Mouse (Mus musculus) kidney, embryonic 14.5 days (tissue): ENCODE results near the gene Rap1gds1. TPM values are rescaled to one million over a fixed set of nuclear protein-coding genes. Genes with fewer than 3 reads are reported as not detected.

Experiments used
- ATAC-seq: fragments of 200-750 bp; cut with Nextera tagmentation; 2 replicates; pipeline ENCODE4 v1.8.0; 2017; ENCODE audit warnings: moderate number of reproducible peaks, mild to moderate bottlenecking, moderate TSS enrichment, moderate library complexity; ENCODE audit not compliant: low FRiP score, low TSS enrichment
- H3K27ac ChIP-seq: fragments of 300-500 bp; sonication (generic); 2 replicates; pipeline ENCODE4 v1.5.1; 2014; ENCODE audit warnings: low read depth, mild to moderate bottlenecking, low read length, moderate library complexity, mixed read lengths
- H3K27me3 ChIP-seq: fragments of 300-500 bp; sonication (generic); 2 replicates; pipeline ENCODE4 v1.6.1; 2014; ENCODE audit warnings: mild to moderate bottlenecking, low read length; ENCODE audit not compliant: control insufficient read depth, insufficient read depth
- H3K36me3 ChIP-seq: fragments of 300-500 bp; sonication (generic); 2 replicates; pipeline ENCODE4 v1.6.1; 2014; ENCODE audit warnings: low read length, mixed read lengths; ENCODE audit not compliant: control insufficient read depth, insufficient read depth
- H3K4me1 ChIP-seq: fragments of 300-500 bp; sonication (generic); 2 replicates; pipeline ENCODE4 v1.6.1; 2014; ENCODE audit warnings: low read length, mixed read lengths; ENCODE audit not compliant: control insufficient read depth, insufficient read depth
- H3K4me2 ChIP-seq: fragments of 300-500 bp; sonication (generic); replicated peaks from 2 replicates; pipeline ENCODE4 v1.6.1; 2014; ENCODE audit warnings: low read depth, mild to moderate bottlenecking, low read length
- H3K4me3 ChIP-seq: fragments of 300-500 bp; sonication (generic); 2 replicates; pipeline ENCODE4 v1.5.1; 2014; ENCODE audit warnings: mild to moderate bottlenecking, low read length
- H3K9ac ChIP-seq: fragments of 300-500 bp; sonication (generic); 2 replicates; pipeline ENCODE4 v1.6.1; 2014; ENCODE audit warnings: low read depth, mild to moderate bottlenecking, low read length, moderate library complexity
- H3K9me3 ChIP-seq: fragments of 300-500 bp; sonication (generic); 2 replicates; pipeline ENCODE4 v1.6.1; 2016; ENCODE audit warnings: low read length; ENCODE audit not compliant: control insufficient read depth
- WGBS: fragments of 180-500 bp; shearing (Covaris S2); extraction: QIAGEN DNeasy Blood & Tissue Kit; methylation state at CpG from one replicate; pipeline ENCODE4 v1.1.7; 2014; 5-methylcytosine and 5-hydroxymethylcytosine counted together
- polyA plus RNA-seq: library from polyadenylated mRNA; unstranded; fragments of >200 nt; fragmentation: Nextera tagmentation; extraction: Ambion mirVana; gene quantifications from 2 replicates; pipeline ENCODE4 v1.2.1, GENCODE M21; 2014

Rap1gds1 gene
- polyA plus RNA-seq, 1 experiment from 2014 or later, result 62.3 TPM

GRCm38 (mm10) chr3:138991367-138991766 lies 83.6 kb downstream of the Rap1gds1 start:
- no peak for ATAC-seq
- H3K9ac ChIP-seq, result no peak overlapping the region
- H3K4me1 ChIP-seq, result no peaks in the 10 kb centered on the region
- H3K27me3 ChIP-seq, result no peaks in the 10 kb centered on the region
- 0 out of 2 replicates have a peak, but pooled peaks cover 3% of the 10 kb centered on the region for H3K36me3 ChIP-seq
- WGBS, result 85% methylated on average over 1 of the region's 1 CpGs
- peaks cover 3% of the 10 kb centered on the region; the same call in 1 of the 2 replicates for H3K9me3 ChIP-seq
- no peak overlapping the region for H3K27ac ChIP-seq
- H3K4me2 ChIP-seq, result no peak overlapping the region
- no peak overlapping the region for H3K4me3 ChIP-seq

GRCm38 (mm10) chr3:138989141-138989540 lies 85.9 kb downstream of the Rap1gds1 start:
- Histone ChIP-seq H3K4me3 (no peak overlapping the region), H3K4me2 (no peak overlapping the region), H3K4me1 (no peaks in the 10 kb centered on the region), H3K27me3 (no peaks in the 10 kb centered on the region), H3K9me3 (peaks cover 3% of the 10 kb centered on the region; the same call in 1 of the 2 replicates), H3K9ac (no peak overlapping the region), H3K27ac (no peak overlapping the region), H3K36me3 (no peaks in the 10 kb centered on the region)
- WGBS, result 92% methylated on average over 7 of the region's 7 CpGs
- ATAC-seq, result no peak

- no peak for ATAC-seq
- Histone ChIP-seq H3K36me3 (no peaks in the 10 kb centered on the region), H3K9me3 (peaks cover 3% of the 10 kb centered on the region; the same call in 1 of the 2 replicates), H3K27me3 (no peaks in the 10 kb centered on the region), H3K4me3 (no peak overlapping the region), H3K27ac (no peak overlapping the region), H3K4me2 (no peak overlapping the region), H3K9ac (no peak overlapping the region), H3K4me1 (no peaks in the 10 kb centered on the region)
- 96% methylated on average over 5 of the region's 5 CpGs for WGBS
Measured at GRCm38 (mm10) chr3:138988004-138988403, 87.0 kb downstream of the Rap1gds1 start.

- no peaks in the 10 kb centered on the region for H3K27me3 ChIP-seq
- WGBS, result 93% methylated on average over 6 of the region's 6 CpGs
- H3K27ac ChIP-seq, result no peak overlapping the region
- no peak overlapping the region for H3K9ac ChIP-seq
- H3K4me3 ChIP-seq, result no peak overlapping the region
- peaks cover 3% of the 10 kb centered on the region; the same call in 1 of the 2 replicates for H3K36me3 ChIP-seq
- no peak for ATAC-seq
- H3K4me2 ChIP-seq, result no peak overlapping the region
- H3K4me1 ChIP-seq, result no peaks in the 10 kb centered on the region
- peaks cover under 1% of the 10 kb centered on the region; the same call in 1 of the 2 replicates for H3K9me3 ChIP-seq
Measured at GRCm38 (mm10) chr3:138982249-138982648, 92.8 kb downstream of the Rap1gds1 start.

- no peaks in the 10 kb centered on the region for H3K27me3 ChIP-seq
- WGBS, result 94% methylated on average over 1 of the region's 1 CpGs
- H3K9me3 ChIP-seq, result no peaks in the 10 kb centered on the region
- no peak overlapping the region for H3K4me2 ChIP-seq
- ATAC-seq, result no peak
- H3K4me1 ChIP-seq, result no peaks in the 10 kb centered on the region
- no peak overlapping the region for H3K4me3 ChIP-seq
- H3K9ac ChIP-seq, result no peak overlapping the region
- no peak overlapping the region for H3K27ac ChIP-seq
- H3K36me3 ChIP-seq, result peaks cover 3% of the 10 kb centered on the region; the same call in 1 of the 2 replicates
Measured at GRCm38 (mm10) chr3:138977413-138977812, 97.6 kb downstream of the Rap1gds1 start.

GRCm38 (mm10) chr3:138967627-138968026 lies 107.4 kb downstream of the Rap1gds1 start:
- WGBS, result 60% methylated on average over 9 of the region's 9 CpGs
- peak; percentile 76; the same call in 1 of the 2 replicates for ATAC-seq
- Histone ChIP-seq H3K9ac (no peak overlapping the region), H3K4me2 (no peak overlapping the region), H3K27ac (no peak overlapping the region), H3K27me3 (no peaks in the 10 kb centered on the region), H3K4me3 (no peak overlapping the region), H3K36me3 (peaks cover 8% of the 10 kb centered on the region), H3K4me1 (no peaks in the 10 kb centered on the region), H3K9me3 (no peaks in the 10 kb centered on the region)

GRCm38 (mm10) chr3:138958527-138958926 lies 116.5 kb downstream of the Rap1gds1 start:
- ATAC-seq, result no peak
- peaks cover 42% of the 10 kb centered on the region for H3K36me3 ChIP-seq
- H3K4me2 ChIP-seq, result no peak overlapping the region
- H3K27ac ChIP-seq, result no peak overlapping the region
- no peaks in the 10 kb centered on the region for H3K4me1 ChIP-seq
- 94% methylated on average over 8 of the region's 8 CpGs for WGBS
- H3K27me3 ChIP-seq, result no peaks in the 10 kb centered on the region
- H3K9ac ChIP-seq, result no peak overlapping the region
- no peak overlapping the region for H3K4me3 ChIP-seq
- no peaks in the 10 kb centered on the region for H3K9me3 ChIP-seq

GRCm38 (mm10) chr3:138955220-138955619 lies 119.8 kb downstream of the Rap1gds1 start:
- H3K4me3 ChIP-seq, result no peak overlapping the region
- ATAC-seq, result no peak
- H3K36me3 ChIP-seq, result peaks cover 33% of the 10 kb centered on the region
- no peaks in the 10 kb centered on the region for H3K9me3 ChIP-seq
- no peaks in the 10 kb centered on the region for H3K27me3 ChIP-seq
- no peak overlapping the region for H3K9ac ChIP-seq
- 93% methylated on average over 7 of the region's 7 CpGs for WGBS
- no peak overlapping the region for H3K4me2 ChIP-seq
- no peak overlapping the region for H3K27ac ChIP-seq
- no peaks in the 10 kb centered on the region for H3K4me1 ChIP-seq

GRCm38 (mm10) chr3:138949081-138949480 lies 125.9 kb downstream of the Rap1gds1 start:
- WGBS, result 92% methylated on average over 9 of the region's 9 CpGs
- no peak overlapping the region for H3K9ac ChIP-seq
- H3K4me2 ChIP-seq, result no peak overlapping the region

More at GRCm38 (mm10) chr3:138949081-138949480, 125.9 kb downstream of the Rap1gds1 start:
- no peaks in the 10 kb centered on the region for H3K9me3 ChIP-seq
- no peaks in the 10 kb centered on the region for H3K4me1 ChIP-seq
- peaks cover 31% of the 10 kb centered on the region for H3K36me3 ChIP-seq
- no peaks in the 10 kb centered on the region for H3K27me3 ChIP-seq
- no peak for ATAC-seq
- H3K4me3 ChIP-seq, result no peak overlapping the region
- H3K27ac ChIP-seq, result no peak overlapping the region
